Mouse (Mus musculus) midbrain, embryonic 11.5 days (tissue): Measurements from ENCODE around the gene Arhgef17. TPM values are rescaled to one million over a fixed set of nuclear protein-coding genes. Genes with fewer than 3 reads are reported as not detected.

Source experiments
- ATAC-seq: fragments of 200-750 bp; cut with Nextera tagmentation; 2 replicates; pipeline ENCODE4 v1.8.0; 2017; ENCODE audit warnings: moderate TSS enrichment, moderate library complexity; ENCODE audit not compliant: low FRiP score
- DNase-seq: peaks from one replicate; pipeline ENCODE4 v3.0.0; 2015; ENCODE audit warnings: low spot score; ENCODE audit errors: missing footprints
- H3K27ac ChIP-seq: fragments of 300-500 bp; sonication (generic); 2 replicates; pipeline ENCODE4 v1.5.1; 2014; ENCODE audit warnings: low read depth, low read length
- H3K27me3 ChIP-seq: fragments of 300-500 bp; sonication (generic); 2 replicates; pipeline ENCODE4 v1.6.1; 2014; ENCODE audit warnings: mild to moderate bottlenecking, low read length, moderate library complexity, mixed read lengths; ENCODE audit not compliant: control insufficient read depth, insufficient read depth
- H3K36me3 ChIP-seq: fragments of 300-500 bp; sonication (generic); 2 replicates; pipeline ENCODE4 v1.6.1; 2014; ENCODE audit warnings: mild to moderate bottlenecking, low read length, moderate library complexity, mixed read lengths; ENCODE audit not compliant: control insufficient read depth, insufficient read depth
- H3K4me1 ChIP-seq: fragments of 300-500 bp; sonication (generic); 2 replicates; pipeline ENCODE4 v1.6.1; 2014; ENCODE audit warnings: low read length; ENCODE audit not compliant: control insufficient read depth, insufficient read depth
- H3K4me2 ChIP-seq: fragments of 300-500 bp; sonication (generic); 2 replicates; pipeline ENCODE4 v1.6.1; 2014; ENCODE audit warnings: mild to moderate bottlenecking, moderate library complexity
- H3K4me3 ChIP-seq: fragments of 300-500 bp; sonication (generic); 2 replicates; pipeline ENCODE4 v1.5.1; 2014; ENCODE audit warnings: low read depth, low read length
- H3K9ac ChIP-seq: fragments of 300-500 bp; sonication (generic); 2 replicates; pipeline ENCODE4 v1.6.1; 2014; ENCODE audit warnings: low read length
- H3K9me3 ChIP-seq: fragments of 300-500 bp; sonication (generic); 2 replicates; pipeline ENCODE4 v1.6.1; 2016; ENCODE audit warnings: low read length; ENCODE audit not compliant: control insufficient read depth
- whole genome bisulfite sequencing: fragments of 180-500 bp; shearing (Covaris S2); extraction: QIAGEN DNeasy Blood & Tissue Kit; methylation state at CpG from one replicate; pipeline ENCODE4 v1.1.7; 2014; 5-methylcytosine and 5-hydroxymethylcytosine counted together
- polyA plus RNA-seq: library from polyadenylated mRNA; unstranded; fragments of >200 nt; fragmentation: Nextera tagmentation; extraction: Ambion mirVana; gene quantifications from 2 replicates; pipeline ENCODE4 v1.2.1, GENCODE M21; 2014

The Arhgef17 gene
- polyA plus RNA-seq, 1 experiment from 2014 or later = 6.8 TPM

DNA sequence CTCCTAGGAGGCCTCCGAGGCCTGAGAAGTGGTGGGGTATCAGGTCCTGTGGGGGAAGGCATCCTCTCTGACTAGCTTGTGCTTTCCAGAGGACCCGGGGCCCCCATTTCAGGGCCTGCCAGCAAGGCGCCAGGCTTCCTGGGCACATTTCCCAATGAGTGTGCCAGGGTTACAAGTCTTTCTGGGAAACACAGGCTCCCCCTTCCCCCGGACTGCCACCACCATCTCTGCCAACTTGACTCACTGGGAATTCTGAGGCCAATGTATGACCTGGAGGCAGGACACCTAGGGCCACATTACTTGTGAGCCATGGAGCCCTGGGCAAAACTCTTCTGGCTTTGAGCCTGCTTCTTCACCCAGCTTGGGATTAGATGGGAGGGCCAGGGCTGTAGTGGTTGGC is 9.0 kb downstream of the Arhgef17 start:
- Histone ChIP-seq H3K4me1 (peaks cover 53% of the 10 kb centered on the region), H3K36me3 (0 out of 2 replicates have a peak, but pooled peaks cover 2% of the 10 kb centered on the region), H3K27me3 (no peaks in the 10 kb centered on the region), H3K4me3 (no peak overlapping the region), H3K27ac (no peak overlapping the region), H3K4me2 (no peak overlapping the region), H3K9me3 (no peaks in the 10 kb centered on the region), H3K9ac (no peak overlapping the region)
- DNase-seq (no peak), ATAC-seq (no peak)
- 92% methylated on average over 4 of the region's 4 CpGs for WGBS

DNA sequence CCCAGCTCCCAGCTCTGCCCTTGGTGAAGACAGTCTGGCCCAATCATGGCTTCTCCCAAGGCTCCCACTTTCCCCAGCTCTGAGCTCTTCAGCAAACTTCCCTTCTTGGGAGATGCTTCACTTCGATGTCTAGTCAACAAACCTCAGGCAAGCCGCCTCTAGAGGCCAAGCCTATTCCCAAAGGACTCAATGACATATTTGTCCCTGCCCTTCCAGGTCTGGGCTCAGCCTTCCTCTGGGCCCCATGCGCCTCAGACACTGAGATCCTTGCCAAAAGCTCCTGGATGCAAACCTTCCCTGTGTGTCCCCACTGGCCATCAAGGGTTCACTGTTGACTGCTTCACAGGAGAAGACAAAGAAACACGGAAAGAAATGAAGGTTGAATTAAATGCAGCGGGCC is 10.6 kb downstream of the Arhgef17 start:
- no peak overlapping the region for H3K4me2 ChIP-seq
- no peak overlapping the region for H3K9ac ChIP-seq
- H3K36me3 ChIP-seq = 0 out of 2 replicates have a peak, but pooled peaks cover 2% of the 10 kb centered on the region
- no peaks in the 10 kb centered on the region for H3K27me3 ChIP-seq
- DNase-seq = no peak
- no peak for ATAC-seq
- no peak overlapping the region for H3K4me3 ChIP-seq
- H3K27ac ChIP-seq = no peak overlapping the region
- WGBS = 93% methylated on average over 5 of the region's 5 CpGs
- H3K4me1 ChIP-seq = peaks cover 37% of the 10 kb centered on the region
- no peaks in the 10 kb centered on the region for H3K9me3 ChIP-seq

DNA sequence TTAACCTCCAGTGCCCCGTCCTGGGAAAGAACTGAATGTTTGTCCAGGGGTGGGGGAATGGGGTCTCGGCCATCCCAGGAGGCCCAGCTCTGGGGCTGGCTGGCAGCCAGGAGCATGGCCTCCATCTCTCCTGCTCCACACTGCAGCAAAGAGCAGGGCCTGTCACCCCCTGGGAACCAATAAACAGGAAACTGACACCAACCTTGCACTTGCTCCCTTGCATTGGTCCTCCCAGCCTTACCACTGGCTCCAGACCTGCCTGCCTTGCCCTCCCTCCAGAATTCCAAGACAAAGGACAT is 12.1 kb downstream of the Arhgef17 start:
- Histone ChIP-seq H3K27ac (no peak overlapping the region), H3K36me3 (0 out of 2 replicates have a peak, but pooled peaks cover 2% of the 10 kb centered on the region), H3K9me3 (no peaks in the 10 kb centered on the region), H3K9ac (no peak overlapping the region), H3K4me3 (no peak overlapping the region), H3K4me2 (no peak overlapping the region), H3K4me1 (peaks cover 21% of the 10 kb centered on the region), H3K27me3 (no peaks in the 10 kb centered on the region)
- ATAC-seq (0 out of 2 replicates have a peak, but pooled peaks have one; percentile 29), DNase-seq (no peak)
- whole genome bisulfite sequencing = 37% methylated on average over 2 of the region's 2 CpGs

DNA sequence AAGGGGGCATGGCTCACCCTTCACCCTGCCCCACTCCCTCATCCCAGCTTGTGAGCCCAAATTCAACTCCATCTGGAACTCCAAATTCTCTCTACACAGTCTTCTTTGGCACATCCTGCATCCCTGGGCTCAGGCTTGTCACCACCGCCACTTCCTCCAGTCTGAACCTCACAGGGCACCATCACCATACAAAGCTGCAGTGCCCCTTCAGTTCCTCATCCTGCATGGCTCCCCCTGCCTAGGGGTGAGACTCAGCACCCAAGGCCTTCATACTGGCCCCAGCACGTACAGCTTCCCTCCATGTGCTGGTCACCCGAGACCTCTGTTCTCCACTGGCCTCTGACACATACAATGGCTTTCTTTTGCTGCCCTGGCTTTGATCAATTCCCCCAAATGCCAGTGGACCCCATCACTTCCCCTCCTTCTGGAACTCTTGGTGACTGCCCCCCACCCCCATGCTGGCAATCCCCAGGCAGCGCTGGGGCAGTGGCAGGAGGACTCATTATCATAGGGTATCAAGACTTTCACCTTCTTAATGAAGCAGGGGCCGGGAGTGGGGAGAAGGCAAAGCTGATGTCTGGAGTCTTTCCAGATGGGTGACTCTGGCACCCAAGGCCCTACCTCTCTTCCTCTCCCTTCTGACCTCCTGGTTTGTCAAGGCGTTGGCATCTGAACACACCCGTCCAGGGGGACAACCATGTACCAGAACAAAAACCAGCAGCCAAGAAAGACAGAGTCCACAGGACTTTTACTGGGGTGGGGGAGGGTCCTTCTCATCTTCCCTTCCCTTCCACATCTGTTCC is 12.7 kb downstream of the Arhgef17 start:
- H3K4me3 ChIP-seq = no peak overlapping the region
- no peak overlapping the region for H3K4me2 ChIP-seq
- H3K9ac ChIP-seq = no peak overlapping the region
- 0 out of 2 replicates have a peak, but pooled peaks cover 2% of the 10 kb centered on the region for H3K36me3 ChIP-seq
- no peaks in the 10 kb centered on the region for H3K27me3 ChIP-seq
- peaks cover 18% of the 10 kb centered on the region for H3K4me1 ChIP-seq
- ATAC-seq (no peak), DNase-seq (no peak)
- H3K27ac ChIP-seq = no peak overlapping the region
- 62% methylated on average over 7 of the region's 7 CpGs for WGBS
- H3K9me3 ChIP-seq = no peaks in the 10 kb centered on the region

DNA sequence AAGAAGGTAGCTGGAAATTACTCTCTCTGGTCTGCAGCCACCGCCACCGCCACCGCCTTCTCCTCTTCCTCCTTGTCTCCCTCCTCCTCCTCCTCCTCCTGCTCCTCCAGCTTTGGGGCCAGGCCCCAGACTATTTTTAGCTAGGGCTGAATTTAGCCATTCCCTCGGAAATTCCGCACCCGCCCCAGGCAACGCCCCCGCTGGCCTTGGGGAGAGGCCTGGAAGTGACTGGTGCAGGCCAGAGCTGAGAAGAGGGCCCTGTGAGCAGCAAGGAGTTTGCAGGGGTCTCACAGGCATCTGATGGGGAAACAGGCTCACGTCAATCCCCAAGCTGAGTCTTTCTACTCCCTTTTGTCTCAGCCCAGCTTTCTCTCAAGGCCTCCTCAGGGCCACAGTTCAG is 13.7 kb downstream of the Arhgef17 start:
- 0 out of 2 replicates have a peak, but pooled peaks cover 2% of the 10 kb centered on the region for H3K36me3 ChIP-seq
- no peak overlapping the region for H3K4me2 ChIP-seq
- 59% methylated on average over 8 of the region's 9 CpGs for WGBS
- H3K4me3 ChIP-seq = no peak overlapping the region
- no peaks in the 10 kb centered on the region for H3K9me3 ChIP-seq
- peak overlapping the region; percentile 5; the same call in 1 of the 2 replicates for H3K9ac ChIP-seq
- no peak overlapping the region for H3K27ac ChIP-seq
- peaks cover 18% of the 10 kb centered on the region for H3K4me1 ChIP-seq
- ATAC-seq (no peak), DNase-seq (no peak)
- no peaks in the 10 kb centered on the region for H3K27me3 ChIP-seq

DNA sequence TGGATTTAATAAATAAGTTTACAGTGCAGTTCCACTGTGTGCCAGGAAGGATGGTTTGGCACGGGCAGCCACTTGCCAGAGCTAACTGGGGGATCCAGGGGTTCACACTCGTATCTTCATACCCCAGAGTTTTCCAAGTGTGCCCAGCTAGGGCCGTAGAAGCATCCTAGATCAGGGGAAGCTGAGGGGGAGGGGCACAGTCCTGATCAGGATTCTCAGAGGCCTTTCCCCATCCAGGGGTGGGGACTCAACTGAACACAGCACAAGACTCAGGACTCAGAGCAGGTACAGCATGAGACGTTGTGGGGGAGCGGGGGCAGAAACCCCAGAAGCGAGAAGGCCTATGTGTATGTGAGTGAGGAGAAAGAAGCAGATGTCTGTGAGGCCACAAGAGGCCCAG is 14.2 kb downstream of the Arhgef17 start:
- Histone ChIP-seq H3K4me2 (no peak overlapping the region), H3K27ac (no peak overlapping the region), H3K36me3 (0 out of 2 replicates have a peak, but pooled peaks cover 2% of the 10 kb centered on the region), H3K27me3 (no peaks in the 10 kb centered on the region), H3K9ac (no peak overlapping the region; the same call in 1 of the 2 replicates), H3K4me3 (no peak overlapping the region), H3K9me3 (no peaks in the 10 kb centered on the region), H3K4me1 (peaks cover 17% of the 10 kb centered on the region)
- ATAC-seq = no peak
- WGBS = 72% methylated on average over 6 of the region's 6 CpGs
- DNase-seq = no peak

DNA sequence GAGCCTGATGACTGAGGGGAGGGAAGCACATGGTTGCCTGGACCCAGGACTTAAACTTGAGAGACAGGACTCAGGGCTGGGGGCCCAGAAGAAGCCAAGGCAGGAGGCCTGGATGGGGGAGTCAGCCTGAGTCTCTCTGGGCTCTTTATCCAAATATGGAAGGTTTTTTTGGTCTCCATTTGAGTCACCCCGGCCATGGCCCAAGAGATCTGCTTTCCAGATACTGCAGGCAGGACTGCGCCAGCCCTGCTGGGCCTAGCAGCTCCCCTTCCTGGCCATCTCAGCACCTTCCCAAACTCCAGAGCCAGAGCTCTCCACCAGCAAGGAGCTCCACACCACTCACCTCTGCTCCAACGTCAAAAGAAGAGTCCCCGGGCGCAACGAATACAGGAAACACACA is 15.4 kb downstream of the Arhgef17 start:
- DNase-seq (no peak), ATAC-seq (no peak)
- 92% methylated on average over 6 of the region's 6 CpGs for WGBS
- no peak overlapping the region for H3K27ac ChIP-seq
- H3K36me3 ChIP-seq = no peaks in the 10 kb centered on the region
- no peaks in the 10 kb centered on the region for H3K27me3 ChIP-seq
- no peak overlapping the region for H3K4me3 ChIP-seq
- no peak overlapping the region for H3K9ac ChIP-seq
- peaks cover 24% of the 10 kb centered on the region for H3K4me1 ChIP-seq
- H3K9me3 ChIP-seq = no peaks in the 10 kb centered on the region
- no peak overlapping the region for H3K4me2 ChIP-seq

DNA sequence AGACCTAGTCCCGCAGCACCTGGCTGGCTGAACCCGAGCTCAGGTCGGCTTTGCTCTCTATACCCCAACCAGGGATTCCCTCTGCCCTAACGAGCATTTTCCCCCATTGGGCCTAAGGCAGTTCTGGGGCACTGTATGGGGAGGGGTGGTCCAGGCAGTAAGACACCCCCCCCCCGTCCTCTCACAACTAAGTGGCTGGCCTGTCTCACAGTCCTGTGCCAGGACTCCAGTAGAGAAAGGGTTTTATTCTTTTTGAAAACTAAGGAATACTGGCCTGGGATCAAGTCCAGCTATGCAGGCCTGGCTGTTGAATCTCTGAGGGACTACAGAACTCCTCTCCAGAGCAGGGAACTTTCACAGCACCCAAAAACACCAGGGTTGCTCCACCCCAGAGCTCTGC is 16.7 kb downstream of the Arhgef17 start:
- no peak overlapping the region for H3K9ac ChIP-seq
- 85% methylated on average over 5 of the region's 5 CpGs for WGBS
- H3K9me3 ChIP-seq = no peaks in the 10 kb centered on the region
- no peak overlapping the region for H3K4me3 ChIP-seq
- DNase-seq (no peak), ATAC-seq (no peak)
- no peaks in the 10 kb centered on the region for H3K27me3 ChIP-seq
- H3K27ac ChIP-seq = no peak overlapping the region
- H3K4me2 ChIP-seq = no peak overlapping the region
- no peaks in the 10 kb centered on the region for H3K36me3 ChIP-seq
- peaks cover 35% of the 10 kb centered on the region for H3K4me1 ChIP-seq

DNA sequence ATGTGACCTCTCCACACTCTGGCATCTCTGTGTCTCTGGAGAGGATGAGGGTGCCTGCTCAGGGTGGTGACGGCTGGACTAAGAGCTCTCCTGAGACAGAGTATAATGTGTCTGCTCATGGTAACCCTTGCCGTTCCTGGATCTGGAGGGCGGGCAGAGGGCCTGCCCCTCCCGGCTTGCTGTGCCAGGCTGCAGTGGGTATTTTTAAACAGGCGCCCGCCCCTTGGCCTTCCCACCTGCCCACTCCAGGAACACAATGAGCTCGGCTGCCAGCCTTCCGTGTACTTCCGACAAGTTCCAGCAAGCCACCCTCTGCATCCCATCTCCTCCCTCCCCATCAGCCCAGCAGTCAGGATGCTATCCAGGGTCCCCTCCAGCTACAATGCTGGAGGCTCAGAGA is 20.1 kb downstream of the Arhgef17 start:
- 54% methylated on average over 9 of the region's 9 CpGs for WGBS
- H3K27me3 ChIP-seq = no peaks in the 10 kb centered on the region
- ATAC-seq (peak; percentile 19; the same call in 1 of the 2 replicates), DNase-seq (no peak)
- H3K36me3 ChIP-seq = no peaks in the 10 kb centered on the region
- peaks cover 27% of the 10 kb centered on the region for H3K4me1 ChIP-seq
- no peak overlapping the region; the same call in 1 of the 2 replicates for H3K9ac ChIP-seq
- H3K4me3 ChIP-seq = no peak overlapping the region
- H3K4me2 ChIP-seq = peak overlapping the region; percentile 27
- no peaks in the 10 kb centered on the region for H3K9me3 ChIP-seq
- peak overlapping the region; percentile 59; the same call in 1 of the 2 replicates for H3K27ac ChIP-seq
